Mouse (Mus musculus) ovary, adult 18-20 months (tissue): ENCODE measurements around the gene Zdhhc12.
"Not testable (repeated sequence)": the region's sequence is repeated elsewhere in the genome, so short reads cannot be mapped to it uniquely, and the experiment has no call there.

Source experiments
- DNase-seq: peaks from one replicate; pipeline ENCODE4 v3.0.0; 2022; ENCODE audit warnings: low spot score, mixed read lengths

Zdhhc12 gene

GRCm38 (mm10) chr2:30063791-30064190 is 29.7 kb downstream of the Zdhhc12 start:
- DNase-seq, result no peak

- DNase-seq, result no peak
These were observed 30.2 kb downstream of the Zdhhc12 start for GRCm38 (mm10) chr2:30063235-30063634.

- peak; percentile 56 for DNase-seq
These were observed 31.0 kb downstream of the Zdhhc12 start for GRCm38 (mm10) chr2:30062249-30063093.

GRCm38 (mm10) chr2:30061215-30062166 is 32.0 kb downstream of the Zdhhc12 start:
- no peak for DNase-seq

- DNase-seq, result no peak
These were observed 35.0 kb downstream of the Zdhhc12 start for GRCm38 (mm10) chr2:30058418-30058817.

GRCm38 (mm10) chr2:30057223-30057904 is 36.1 kb downstream of the Zdhhc12 start, which contains the start of gene Set:
Gene Set (plus strand): TSS chr2:30057378.
- peak; percentile 68 for DNase-seq

GRCm38 (mm10) chr2:30056736-30057135 is 36.7 kb downstream of the Zdhhc12 start:
- no peak for DNase-seq

GRCm38 (mm10) chr2:30055310-30055709 is 38.1 kb downstream of the Zdhhc12 start:
- not testable (repeated sequence) for DNase-seq

GRCm38 (mm10) chr2:30051992-30052761 is 41.3 kb downstream of the Zdhhc12 start:
- DNase-seq, result no peak

- peak; percentile 59 for DNase-seq
These were observed 43.6 kb downstream of the Zdhhc12 start for GRCm38 (mm10) chr2:30049831-30050230.

- DNase-seq, result peak; percentile 96
These were observed 44.6 kb downstream of the Zdhhc12 start, which contains the start of gene Wdr34 for GRCm38 (mm10) chr2:30048699-30049388. Gene Wdr34 (minus strand): TSS chr2:30048881.

- no peak for DNase-seq
These were observed 45.3 kb downstream of the Zdhhc12 start for GRCm38 (mm10) chr2:30048101-30048501.

- DNase-seq, result no peak
These were observed 46.3 kb downstream of the Zdhhc12 start for GRCm38 (mm10) chr2:30047127-30047526.

GRCm38 (mm10) chr2:30044550-30044949 is 48.9 kb downstream of the Zdhhc12 start:
- no peak for DNase-seq

- DNase-seq, result peak; percentile 40
These were observed 51.0 kb downstream of the Zdhhc12 start for GRCm38 (mm10) chr2:30042445-30042844.
